Mouse (Mus musculus) CH12.LX (cell line): Measurements from ENCODE around the gene Ankrd2. TPM values are rescaled to one million over a fixed set of nuclear protein-coding genes. Genes with fewer than 3 reads are reported as not detected.

Experiments used
- DNase-seq: peaks from one replicate; pipeline ENCODE4 v3.0.0-alpha.2; 2013; ENCODE audit errors: extremely low read depth
- H3K27ac ChIP-seq: 2 replicates; pipeline ENCODE4 v1.5.1; 2012; ENCODE audit warnings: low read depth, mild to moderate bottlenecking, control low read depth, moderate library complexity; ENCODE audit not compliant: insufficient read depth
- H3K27me3 ChIP-seq: replicated peaks from 2 replicates; pipeline ENCODE3; 2012; ENCODE audit warnings: inconsistent platforms
- H3K36me3 ChIP-seq, 2 experiments: replicated peaks in 1 of 2; 2 replicates each; pipeline versions ENCODE3 to v1.6.1; 2012; ENCODE audit warnings: inconsistent platforms in 1 of 2, low read length in 1 of 2, mild to moderate bottlenecking in 1 of 2, mixed read lengths in 1 of 2, moderate library complexity in 1 of 2; ENCODE audit not compliant: control insufficient read depth in 1 of 2, insufficient read depth in 1 of 2
- H3K4me1 ChIP-seq, 2 experiments: 2 replicates each; pipeline ENCODE4 v1.6.1; 2012; ENCODE audit warnings: inconsistent platforms in 1 of 2, moderate library complexity in 1 of 2; ENCODE audit not compliant: insufficient read depth in 2 of 2, control insufficient read depth in 1 of 2
- H3K4me2 ChIP-seq: 2 replicates; pipeline ENCODE4 v1.6.1; 2012; ENCODE audit warnings: low read depth, mild to moderate bottlenecking, control low read depth; ENCODE audit not compliant: poor library complexity, insufficient read depth, severe bottlenecking
- H3K4me3 ChIP-seq, 3 experiments: fragments of 150-350 bp in 1 of 3; sonication (generic) in 1 of 3; replicated peaks in 1 of 3; 2 replicates each; pipeline versions ENCODE3 to v1.5.1; 2011 to 2012; ENCODE audit warnings: low read depth in 2 of 3, low read length in 2 of 3, mild to moderate bottlenecking in 2 of 3, moderate library complexity in 2 of 3, control low read depth in 1 of 3, improper control_type of control experiment in 1 of 3, inconsistent platforms in 1 of 3, mixed read lengths in 1 of 3; ENCODE audit not compliant: poor library complexity in 1 of 3
- H3K79me2 ChIP-seq: replicated peaks from 2 replicates; pipeline ENCODE4 v1.6.1; 2012; ENCODE audit warnings: mild to moderate bottlenecking, moderate library complexity; ENCODE audit not compliant: control insufficient read depth, poor library complexity, insufficient read depth, severe bottlenecking; ENCODE audit errors: extremely low read depth
- H3K9ac ChIP-seq: 2 replicates; pipeline ENCODE4 v1.6.1; 2012; ENCODE audit warnings: low read depth, mild to moderate bottlenecking, control low read depth, moderate library complexity; ENCODE audit not compliant: insufficient read depth
- H3K9me3 ChIP-seq: replicated peaks from 2 replicates; pipeline ENCODE3; 2012; ENCODE audit warnings: low read length, inconsistent platforms, mixed read lengths
- BHLHE40 ChIP-seq: IDR thresholded peaks from 2 replicates; pipeline ENCODE4 v1.6.1; 2011; ENCODE audit warnings: mild to moderate bottlenecking, low read depth, low read length, improper control_type of control experiment
- CTCF ChIP-seq, 2 experiments: IDR thresholded peaks in 1 of 2; conservative IDR thresholded peaks in 1 of 2; 2 replicates each; pipeline ENCODE4 v1.5.1; 2011 to 2012; ENCODE audit warnings: low read depth in 2 of 2, low read length in 2 of 2, improper control_type of control experiment in 1 of 2, inconsistent platforms in 1 of 2, mild to moderate bottlenecking in 1 of 2, moderate library complexity in 1 of 2
- E2F4 ChIP-seq: IDR thresholded peaks from 2 replicates; pipeline ENCODE4 v1.6.1; 2011; ENCODE audit warnings: low read depth, low read length, improper control_type of control experiment; ENCODE audit not compliant: insufficient replicate concordance
- ELF1 ChIP-seq: IDR thresholded peaks from 2 replicates; pipeline ENCODE4 v1.6.1; 2014; ENCODE audit warnings: low read depth, mild to moderate bottlenecking, inconsistent platforms, low read length, improper control_type of control experiment
- GABPA ChIP-seq: IDR thresholded peaks from 2 replicates; pipeline ENCODE4 v1.6.1; 2012; ENCODE audit warnings: low read depth, low read length, improper control_type of control experiment, inconsistent platforms; ENCODE audit not compliant: insufficient replicate concordance
- IRF4 ChIP-seq: IDR thresholded peaks from 2 replicates; pipeline ENCODE4 v1.6.1; 2014; ENCODE audit warnings: low read depth, mild to moderate bottlenecking, inconsistent platforms, low read length, improper control_type of control experiment
- KAT2A ChIP-seq: IDR thresholded peaks from 2 replicates; pipeline ENCODE4 v1.6.1; 2012; ENCODE audit warnings: low read length, improper control_type of control experiment, inconsistent platforms; ENCODE audit not compliant: insufficient replicate concordance
- MAX ChIP-seq: IDR thresholded peaks from 2 replicates; pipeline ENCODE4 v1.6.1; 2011; ENCODE audit warnings: low read length, improper control_type of control experiment
- MYC ChIP-seq: IDR thresholded peaks from 2 replicates; pipeline ENCODE4 v1.6.1; 2011; ENCODE audit warnings: low read depth, mild to moderate bottlenecking, improper control_type of control experiment, low read length
- POLR2A ChIP-seq: IDR thresholded peaks from 2 replicates; pipeline ENCODE4 v1.6.1; 2011; ENCODE audit warnings: low read depth, mild to moderate bottlenecking, improper control_type of control experiment, low read length
- RAD21 ChIP-seq: IDR thresholded peaks from 2 replicates; pipeline ENCODE4 v1.6.1; 2011; ENCODE audit warnings: low read depth, mild to moderate bottlenecking, low read length, improper control_type of control experiment, moderate library complexity
- USF1 ChIP-seq: IDR thresholded peaks from 2 replicates; pipeline ENCODE4 v1.6.1; 2014; ENCODE audit warnings: low read depth, mild to moderate bottlenecking, inconsistent platforms, low read length, improper control_type of control experiment
- USF2 ChIP-seq: conservative IDR thresholded peaks from 2 replicates; pipeline ENCODE4 v1.6.1; 2011; ENCODE audit warnings: low read depth, low read length, improper control_type of control experiment
- ZC3H11A ChIP-seq: IDR thresholded peaks from 2 replicates; pipeline ENCODE4 v1.6.1; 2012; ENCODE audit warnings: low read depth, mild to moderate bottlenecking, inconsistent platforms, low read length, improper control_type of control experiment
- ZKSCAN1 ChIP-seq: IDR thresholded peaks from 2 replicates; pipeline ENCODE4 v1.6.1; 2012; ENCODE audit warnings: low read depth, inconsistent platforms, low read length, improper control_type of control experiment, borderline replicate concordance
- ZNF384 ChIP-seq: IDR thresholded peaks from 2 replicates; pipeline ENCODE4 v1.6.1; 2012; ENCODE audit warnings: low read depth, low read length, improper control_type of control experiment, inconsistent platforms
- dilution Hi-C: fragments of 300-500 bp; cut with MboI; formaldehyde crosslinking; loops from 2 replicates; pipeline ENCODE4 v1.14.3; 2020; ENCODE audit warnings: low sequenced_read_pairs; ENCODE audit not compliant: extremely low pct_unique_long_range_greater_than_20kb, extremely low pct_ligation_motif_present
- in situ Hi-C: fragments of 300-500 bp; cut with MboI; formaldehyde crosslinking; loops from 3 replicates; pipeline ENCODE4 v1.14.3; 2019; ENCODE audit warnings: low sequenced_read_pairs, low pct_ligation_motif_present, low pct_unique_long_range_greater_than_20kb, mixed read lengths
- polyA plus RNA-seq: library from polyadenylated mRNA; unstranded; fragments of >175 nt; gene quantifications from 2 replicates; pipeline ENCODE4 v1.2.1, GENCODE M21; 2012; ENCODE audit warnings: low read depth; ENCODE audit not compliant: insufficient read length
- total RNA-seq, 2 experiments: library from RNA; depleted of rRNA; stranded (reverse); fragments of 300-350 nt in 1 of 2; fragments of >200 nt in 1 of 2; gene quantifications; 2 replicates each; pipeline ENCODE4 v1.2.3; 2012 to 2014

The Ankrd2 gene
- total and polyA plus RNA-seq, 3 experiments = not detected

DNA sequence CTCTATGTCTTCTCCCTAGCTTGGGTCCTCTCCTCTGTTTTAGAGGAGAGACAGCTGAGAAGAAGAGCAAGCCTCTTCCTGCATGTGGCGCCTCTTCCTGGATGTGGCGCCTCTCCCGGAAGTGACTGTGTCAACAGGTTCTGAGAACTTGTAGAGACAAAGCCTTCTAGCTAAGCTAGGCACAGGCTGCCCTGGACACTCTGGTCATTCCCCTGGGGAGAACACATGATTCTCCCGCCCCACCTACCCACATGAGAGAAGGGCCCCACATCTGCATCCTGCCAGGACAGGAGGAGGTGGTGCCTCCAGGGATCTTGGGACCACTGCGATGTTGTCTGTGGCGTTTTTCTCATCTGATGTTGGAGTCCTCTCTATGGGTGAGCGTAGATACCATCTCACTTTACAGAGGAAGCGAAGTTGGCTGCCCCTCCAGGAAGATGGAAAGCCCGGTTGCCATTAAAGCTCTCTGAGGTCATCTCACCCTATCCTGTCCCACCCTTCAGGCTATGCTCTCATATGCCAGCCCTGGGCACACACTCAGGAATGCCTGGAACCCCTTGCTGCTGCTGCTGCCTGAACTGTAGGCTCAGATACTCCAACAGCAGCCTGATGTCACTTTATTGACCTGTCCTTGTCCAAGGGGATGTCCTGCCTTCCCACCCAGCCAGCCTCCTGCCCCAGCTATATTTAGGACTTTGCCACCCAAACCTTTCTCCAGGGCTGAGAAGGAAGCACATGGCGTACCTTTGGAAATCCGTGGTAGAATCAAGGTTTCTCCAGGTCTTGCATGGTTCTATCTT is 32.8 kb downstream of the Ankrd2 start:
- dilution Hi-C loops = no loop called here
- H3K9me3 ChIP-seq = peaks cover 4% of the 10 kb centered on the region
- H3K9ac ChIP-seq = no peak overlapping the region
- peaks cover 0 to 5% of the 10 kb centered on the region in 2 experiments; a peak in 1 of 4 replicates for H3K4me1 ChIP-seq
- H3K79me2 ChIP-seq = no peaks in the 10 kb centered on the region
- H3K4me2 ChIP-seq = no peak overlapping the region
- no peak overlapping the region for H3K27ac ChIP-seq
- no peak for TF ChIP-seq ZKSCAN1
- TF ChIP-seq POLR2A = no peak
- TF ChIP-seq ELF1 = 0 out of 2 replicates have a peak, but pooled peaks have one; percentile 9
- no peak for TF ChIP-seq BHLHE40
- TF ChIP-seq ZNF384 = no peak
- no peak overlapping the region for H3K4me3 ChIP-seq
- no peaks in the 10 kb centered on the region for H3K36me3 ChIP-seq
- in situ Hi-C loops = no loop called here
- H3K27me3 ChIP-seq = peaks cover 18% of the 10 kb centered on the region
- no peak for DNase-seq

GRCm38 (mm10) chr19:42069241-42069525 is 33.4 kb downstream of the Ankrd2 start:
- peaks cover 15% of the 10 kb centered on the region for H3K27me3 ChIP-seq
- no peak overlapping the region for H3K9ac ChIP-seq
- no peak for DNase-seq
- dilution Hi-C loops (no loop called here), in situ Hi-C loops (no loop called here)
- H3K4me3 ChIP-seq = no peak overlapping the region
- no peak overlapping the region for H3K4me2 ChIP-seq
- H3K4me1 ChIP-seq = peaks cover 0 to 5% of the 10 kb centered on the region in 2 experiments; a peak in 1 of 4 replicates
- no peaks in the 10 kb centered on the region for H3K36me3 ChIP-seq
- H3K9me3 ChIP-seq = peaks cover 4% of the 10 kb centered on the region
- TF ChIP-seq CTCF (conservative IDR thresholded peaks at IDR 0.05 in 1 of 2, IDR thresholded peaks at IDR 0.05 in 1 of 2; ENCODE audit: low read depth in 2 of 2, low read length in 2 of 2) (peak in 1 of 2 experiments; percentile 37; a peak in 2 of 4 replicates), RAD21 (peak; percentile 25), MAX (no peak), GABPA (no peak), MYC (no peak), KAT2A (no peak)
- H3K79me2 ChIP-seq = no peaks in the 10 kb centered on the region
- H3K27ac ChIP-seq = no peak overlapping the region

DNA sequence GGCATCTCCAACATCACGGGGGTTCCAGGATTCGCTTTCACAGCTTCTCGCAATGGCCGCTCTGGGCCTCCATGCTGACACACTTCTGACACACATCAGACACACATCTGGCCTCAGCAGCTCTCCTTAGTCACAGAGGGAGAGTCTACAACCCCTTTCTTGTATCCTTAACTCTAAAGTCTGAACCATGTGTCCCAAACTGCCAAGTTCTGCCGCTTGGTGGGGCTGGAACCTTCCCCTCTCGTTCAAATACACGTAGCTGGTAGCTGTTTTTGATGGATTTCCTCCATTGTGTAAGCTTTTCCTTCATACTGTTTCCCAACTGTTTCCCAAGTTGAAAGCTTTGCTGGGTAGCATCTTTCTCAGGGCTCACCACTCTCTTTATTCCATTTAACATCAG is 35.4 kb downstream of the Ankrd2 start:
- TF ChIP-seq USF2 (no peak), E2F4 (no peak), IRF4 (no peak), ZC3H11A (no peak), USF1 (no peak), RAD21 (peak; percentile 24), CTCF (conservative IDR thresholded peaks at IDR 0.05 in 1 of 2, IDR thresholded peaks at IDR 0.05 in 1 of 2; ENCODE audit: low read depth in 2 of 2, low read length in 2 of 2) (peak in 1 of 2 experiments; percentile 43; a peak in 2 of 4 replicates), MYC (no peak)
- Histone ChIP-seq H3K9me3 (peaks cover 4% of the 10 kb centered on the region), H3K4me1 (peaks cover 0 to 5% of the 10 kb centered on the region in 2 experiments; a peak in 1 of 4 replicates), H3K27me3 (peaks cover 12% of the 10 kb centered on the region), H3K36me3 (no peaks in the 10 kb centered on the region), H3K4me3 (no peak overlapping the region), H3K9ac (no peak overlapping the region), H3K79me2 (no peaks in the 10 kb centered on the region), H3K4me2 (no peak overlapping the region), H3K27ac (no peak overlapping the region)
- DNase-seq = no peak
- dilution Hi-C loops (no loop called here), in situ Hi-C loops (no loop called here)
